10 mouse cellular contexts compared by ENCODE assay signal in genomic region chr13:53183161-53183577, GRCm38 (mm10).
A peak's percentile ranks its signal among the peaks of the same experiment; 100 is the strongest.
DNase-seq lines count a peak whose midpoint lies in the region; ATAC-seq lines count a peak whose summit lies in the region.
"Had no signal": no experiment of that assay in that cellular context is flagged by ENCODE, and none has a peak within 500 bp of the region (broad histone marks: within the 10 kb centered on the region; RNA-seq: fewer than 3 reads in every experiment).

No protein-coding gene starts in this region.

- 0 out of 2 replicates have a peak, but pooled peaks cover 6% of the 10 kb centered on the region for H3K9me3 ChIP-seq in heart, embryonic 12.5 days (replicated peaks)
- H3K9me3 ChIP-seq in neural tube, embryonic 15.5 days (replicated peaks): no peaks in the 10 kb centered on the region
- H3K9me3 ChIP-seq in hindbrain, embryonic 16.5 days (ENCODE audit: control insufficient read depth, low read length): no peaks in the 10 kb centered on the region
- H3K9me3 ChIP-seq: hindbrain, embryonic 15.5 days had no signal

- no peaks in the 10 kb centered on the region for H3K27me3 ChIP-seq in heart, embryonic 12.5 days (replicated peaks)
- no peaks in the 10 kb centered on the region for H3K27me3 ChIP-seq in neural tube, embryonic 15.5 days (replicated peaks)
- H3K27me3 ChIP-seq in hindbrain, embryonic 16.5 days (replicated peaks; ENCODE audit: control insufficient read depth, insufficient read depth, low read length): no peaks in the 10 kb centered on the region
- H3K27me3 ChIP-seq: hindbrain, embryonic 15.5 days had no signal

- DNase-seq in heart, postnatal 10 days: no peak
- peak; percentile 62 for DNase-seq in neural tube, embryonic 10.5 days (ENCODE audit: extremely low spot score, low spot score)
- DNase-seq in left cerebral cortex, adult 9 months (ENCODE audit: low spot score in 2 of 2): no peak
- DNase-seq in adrenal gland, postnatal 10 days: no peak
- DNase-seq: right cerebral cortex, adult 18-20 months had no signal

- peak overlapping the region; percentile 54; the same call in 1 of the 2 replicates for H3K27ac ChIP-seq in heart, embryonic 12.5 days (ENCODE audit: poor library complexity, severe bottlenecking)
- no peak overlapping the region for H3K27ac ChIP-seq in neural tube, embryonic 15.5 days (replicated peaks)
- H3K27ac ChIP-seq in hindbrain, embryonic 16.5 days (ENCODE audit: low read depth, low read length): no peak overlapping the region
- H3K27ac ChIP-seq: hindbrain, embryonic 15.5 days had no signal

- H3K4me1 ChIP-seq in heart, embryonic 12.5 days (replicated peaks): peaks cover 46% of the 10 kb centered on the region
- H3K4me1 ChIP-seq in neural tube, embryonic 15.5 days: peaks cover 21% of the 10 kb centered on the region
- peaks cover 14% of the 10 kb centered on the region for H3K4me1 ChIP-seq in hindbrain, embryonic 16.5 days (ENCODE audit: control insufficient read depth, insufficient read depth, low read depth, low read length)

- intact Hi-C loops in heart, postnatal 10 days (cut with DNase I): no loop called here

- no peaks in the 10 kb centered on the region for H3K36me3 ChIP-seq in heart, embryonic 12.5 days
- H3K36me3 ChIP-seq in neural tube, embryonic 15.5 days: no peaks in the 10 kb centered on the region
- no peaks in the 10 kb centered on the region for H3K36me3 ChIP-seq in hindbrain, embryonic 16.5 days (ENCODE audit: control insufficient read depth, insufficient read depth, low read length)
- H3K36me3 ChIP-seq: hindbrain, embryonic 15.5 days had no signal

- peak overlapping the region; percentile 47 for H3K4me2 ChIP-seq in heart, embryonic 12.5 days
- H3K4me2 ChIP-seq in neural tube, embryonic 15.5 days: no peak overlapping the region
- no peak overlapping the region for H3K4me2 ChIP-seq in hindbrain, embryonic 16.5 days (ENCODE audit: low read length)
- H3K4me2 ChIP-seq: hindbrain, embryonic 15.5 days had no signal

- no peak for ATAC-seq in heart, embryonic 12.5 days (ENCODE audit: insufficient number of reproducible peaks, low FRiP score)
- ATAC-seq in neural tube, embryonic 15.5 days (ENCODE audit: low FRiP score): no peak
- ATAC-seq in hindbrain, embryonic 16.5 days: 0 out of 2 replicates have a peak, but pooled peaks have one; percentile 23
- ATAC-seq in inflammation-experienced regulatory T-cells, adult 6 months: no peak

- H3K4me3 ChIP-seq in heart, embryonic 12.5 days: no peak overlapping the region
- no peak overlapping the region for H3K4me3 ChIP-seq in neural tube, embryonic 15.5 days (replicated peaks)
- H3K4me3 ChIP-seq in hindbrain, embryonic 16.5 days (ENCODE audit: low read length): no peak overlapping the region
- H3K4me3 ChIP-seq: hindbrain, embryonic 15.5 days had no signal

- 23% methylated on average over 8 of the region's 8 CpGs for WGBS in heart, embryonic 12.5 days
- WGBS in neural tube, embryonic 15.5 days: 56% methylated on average over 8 of the region's 8 CpGs
- WGBS in hindbrain, embryonic 16.5 days: 48% methylated on average over 8 of the region's 8 CpGs

- H3K9ac ChIP-seq in heart, embryonic 12.5 days: 0 out of 2 replicates have a peak overlapping the region, but pooled peaks have one; percentile 19
- H3K9ac ChIP-seq in neural tube, embryonic 15.5 days (replicated peaks): no peak overlapping the region
- H3K9ac ChIP-seq in hindbrain, embryonic 16.5 days (ENCODE audit: low read depth, low read length): 0 out of 2 replicates have a peak overlapping the region, but pooled peaks have one; percentile 30
- H3K9ac ChIP-seq: hindbrain, embryonic 15.5 days had no signal
